Mouse (Mus musculus) spleen, postnatal 36 days (tissue): Measurements from ENCODE around the gene Catsperz.
"Not testable (repeated sequence)": the region's sequence is repeated elsewhere in the genome, so short reads cannot be mapped to it uniquely, and the experiment has no call there.

Experiments used
- DNase-seq, 2 experiments: peaks; one replicate each; pipeline ENCODE4 v3.0.0; 2022; ENCODE audit warnings: low spot score in 2 of 2, mixed read lengths in 1 of 2

Catsperz gene

GRCm38 (mm10) chr19:6907811-6908540 is 17.2 kb downstream of the Catsperz start:
- DNase-seq: no peak

- DNase-seq: no peak
These were observed 18.1 kb downstream of the Catsperz start for GRCm38 (mm10) chr19:6907094-6907493.

GRCm38 (mm10) chr19:6906199-6906598 is 19.0 kb downstream of the Catsperz start:
- no peak for DNase-seq

- DNase-seq: no peak
These were observed 19.6 kb downstream of the Catsperz start for GRCm38 (mm10) chr19:6905498-6906159.

- DNase-seq: no peak
These were observed 20.3 kb downstream of the Catsperz start for GRCm38 (mm10) chr19:6904846-6905245.

- DNase-seq: no peak
These were observed 22.1 kb downstream of the Catsperz start for GRCm38 (mm10) chr19:6903031-6903430.

GRCm38 (mm10) chr19:6899641-6900040 is 25.5 kb downstream of the Catsperz start:
- DNase-seq: no peak

- DNase-seq: not testable (repeated sequence)
These were observed 29.4 kb downstream of the Catsperz start for GRCm38 (mm10) chr19:6895608-6896305.

- DNase-seq: no peak
These were observed 31.3 kb downstream of the Catsperz start for GRCm38 (mm10) chr19:6893731-6894451.

GRCm38 (mm10) chr19:6892512-6892911 is 32.7 kb downstream of the Catsperz start:
- no peak for DNase-seq

GRCm38 (mm10) chr19:6877965-6878364 is 47.2 kb downstream of the Catsperz start:
- DNase-seq: no peak

- no peak for DNase-seq
These were observed 48.4 kb downstream of the Catsperz start for GRCm38 (mm10) chr19:6876799-6877198.

- no peak for DNase-seq
These were observed 49.3 kb downstream of the Catsperz start for GRCm38 (mm10) chr19:6875834-6876233.

- DNase-seq: no peak
These were observed 50.9 kb downstream of the Catsperz start for GRCm38 (mm10) chr19:6874257-6874656.

GRCm38 (mm10) chr19:6872701-6873100 is 52.5 kb downstream of the Catsperz start:
- no peak for DNase-seq
